Mouse (Mus musculus): Measurements from ENCODE around the gene Cep85l.

DNA sequence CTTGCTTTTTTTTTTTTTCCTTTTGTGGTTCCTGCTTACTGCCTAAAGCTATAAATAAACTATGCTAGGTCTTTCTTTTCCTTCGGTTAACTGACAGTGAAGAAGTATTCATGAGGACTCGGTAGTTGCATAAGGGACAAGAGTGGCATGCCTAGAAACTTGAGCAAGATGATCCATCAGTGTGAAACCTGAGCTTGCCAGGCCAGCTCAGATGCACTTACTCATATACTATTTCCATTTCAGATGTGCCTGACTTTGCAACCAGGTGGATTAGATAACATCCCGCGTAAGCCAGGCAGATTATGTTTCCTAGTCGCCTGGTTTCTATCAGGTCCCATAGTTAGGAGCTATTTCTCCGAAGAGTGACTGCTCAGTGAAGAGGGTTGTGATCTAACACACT, 41.9 kb upstream of the Cep85l start:
- no peak for TF ChIP-seq POLR2A (IDR thresholded peaks at IDR 0.05; ENCODE audit: borderline replicate concordance, control insufficient read depth, low read depth, low read length)
- TF ChIP-seq CTCF (IDR thresholded peaks at IDR 0.05; ENCODE audit: control insufficient read depth, insufficient read depth, low read length): no peak

All from bone marrow, adult 2 months (tissue).